11 mouse cellular contexts compared by ENCODE assay signal in genomic region chr15:64533169-64533795, GRCm38 (mm10).
DNase-seq lines count a peak whose midpoint lies in the region; ATAC-seq and TF ChIP-seq lines count a peak whose summit lies in the region.
"Had no signal": no experiment of that assay in that cellular context is flagged by ENCODE, and none has a peak within 500 bp of the region (broad histone marks: within the 10 kb centered on the region; RNA-seq: fewer than 3 reads in every experiment).

No protein-coding gene starts in this region.

- no peaks in the 10 kb centered on the region for H3K4me1 ChIP-seq in heart, postnatal 0 days (ENCODE audit: control insufficient read depth, insufficient read depth)
- no peaks in the 10 kb centered on the region for H3K4me1 ChIP-seq in kidney, embryonic 15.5 days
- no peaks in the 10 kb centered on the region for H3K4me1 ChIP-seq in lung, postnatal 0 days (ENCODE audit: insufficient read depth, low read depth, low read length)
- H3K4me1 ChIP-seq: intestine, embryonic 15.5 days; midbrain, embryonic 15.5 days had no signal

- ATAC-seq in heart, postnatal 0 days (ENCODE audit: insufficient read depth, low read depth): 0 out of 2 replicates have a peak, but pooled peaks have one; percentile 11
- ATAC-seq in kidney, embryonic 15.5 days (replicated peaks; ENCODE audit: low FRiP score): no peak
- no peak for ATAC-seq in lung, postnatal 0 days
- ATAC-seq: intestine, embryonic 15.5 days; liver, postnatal 0 days; midbrain, embryonic 15.5 days had no signal

- no peak for TF ChIP-seq EP300 in heart, postnatal 0 days (IDR thresholded peaks at IDR 0.05; ENCODE audit: low read depth)
- TF ChIP-seq EP300 in lung, postnatal 0 days (IDR thresholded peaks at IDR 0.05): no peak

- H3K9me3 ChIP-seq in heart, postnatal 0 days (replicated peaks; ENCODE audit: control insufficient read depth, low read length): no peaks in the 10 kb centered on the region
- no peaks in the 10 kb centered on the region for H3K9me3 ChIP-seq in kidney, embryonic 15.5 days (replicated peaks)
- H3K9me3 ChIP-seq in lung, postnatal 0 days (ENCODE audit: low read length): no peaks in the 10 kb centered on the region
- H3K9me3 ChIP-seq: intestine, embryonic 15.5 days; midbrain, embryonic 15.5 days had no signal

- 0 out of 2 replicates have a peak overlapping the region, but pooled peaks have one; percentile 40 for H3K27ac ChIP-seq in heart, postnatal 0 days (ENCODE audit: low read depth)
- no peak overlapping the region for H3K27ac ChIP-seq in kidney, embryonic 15.5 days
- H3K27ac ChIP-seq in lung, postnatal 0 days (ENCODE audit: low read length): no peak overlapping the region
- H3K27ac ChIP-seq: intestine, embryonic 15.5 days; midbrain, embryonic 15.5 days had no signal

- H3K4me2 ChIP-seq in heart, postnatal 0 days (ENCODE audit: low read depth, low read length): no peak overlapping the region
- H3K4me2 ChIP-seq in kidney, embryonic 15.5 days: no peak overlapping the region
- H3K4me2 ChIP-seq in lung, postnatal 0 days (replicated peaks; ENCODE audit: low read depth, low read length): no peak overlapping the region
- H3K4me2 ChIP-seq: intestine, embryonic 15.5 days; midbrain, embryonic 15.5 days had no signal

- no peak overlapping the region for H3K4me3 ChIP-seq in heart, postnatal 0 days (ENCODE audit: low read depth, low read length)
- H3K4me3 ChIP-seq in kidney, embryonic 15.5 days (replicated peaks): no peak overlapping the region
- H3K4me3 ChIP-seq in lung, postnatal 0 days (ENCODE audit: low read depth, low read length): no peak overlapping the region
- H3K4me3 ChIP-seq: intestine, embryonic 15.5 days; midbrain, embryonic 15.5 days had no signal

- H3K27me3 ChIP-seq in heart, postnatal 0 days (ENCODE audit: control insufficient read depth, insufficient read depth, low read length): no peaks in the 10 kb centered on the region
- H3K27me3 ChIP-seq in kidney, embryonic 15.5 days: no peaks in the 10 kb centered on the region
- no peaks in the 10 kb centered on the region for H3K27me3 ChIP-seq in lung, postnatal 0 days (replicated peaks; ENCODE audit: insufficient read depth, low read length)
- H3K27me3 ChIP-seq: intestine, embryonic 15.5 days; midbrain, embryonic 15.5 days had no signal

- H3K36me3 ChIP-seq in heart, postnatal 0 days (replicated peaks; ENCODE audit: control insufficient read depth, insufficient read depth, low read length): no peaks in the 10 kb centered on the region
- no peaks in the 10 kb centered on the region for H3K36me3 ChIP-seq in kidney, embryonic 15.5 days
- no peaks in the 10 kb centered on the region for H3K36me3 ChIP-seq in lung, postnatal 0 days (ENCODE audit: insufficient read depth, low read length)
- H3K36me3 ChIP-seq: intestine, embryonic 15.5 days; midbrain, embryonic 15.5 days had no signal

- no peak for TF ChIP-seq CTCF in heart, postnatal 0 days (IDR thresholded peaks at IDR 0.05; ENCODE audit: low read depth)
- no peak for TF ChIP-seq CTCF in lung, postnatal 0 days (IDR thresholded peaks at IDR 0.05)

- DNase-seq in right cerebral cortex, postnatal 10 days (ENCODE audit: low spot score in 2 of 2): peak; percentile 43 to 47
- DNase-seq in right cerebral cortex, postnatal 4 days: no peak
- DNase-seq in gastrocnemius, postnatal 10 days: peak; percentile 12
- no peak for DNase-seq in heart, postnatal 0 days (ENCODE audit: low spot score)
- no peak for DNase-seq in right cerebral cortex, postnatal 36 days (ENCODE audit: low spot score in 2 of 2)
- no peak for DNase-seq in lung, postnatal 0 days (ENCODE audit: low spot score)
- DNase-seq: layer of hippocampus, postnatal 36 days; liver, postnatal 0 days had no signal

- H3K9ac ChIP-seq in heart, postnatal 0 days (replicated peaks; ENCODE audit: low read depth, low read length): no peak overlapping the region
- H3K9ac ChIP-seq in kidney, embryonic 15.5 days: no peak overlapping the region
- no peak overlapping the region for H3K9ac ChIP-seq in lung, postnatal 0 days (replicated peaks; ENCODE audit: low read depth)
- H3K9ac ChIP-seq: intestine, embryonic 15.5 days; liver, postnatal 0 days; midbrain, embryonic 15.5 days had no signal

- 67% methylated on average over 2 of the region's 2 CpGs for WGBS in heart, postnatal 0 days
- 66% methylated on average over 2 of the region's 2 CpGs for WGBS in kidney, embryonic 15.5 days
- WGBS in lung, postnatal 0 days: 79% methylated on average over 2 of the region's 2 CpGs

Comparison
In these comparisons a context has a peak if more than half of its experiments do, and no peak if none do; other contexts are left out.
1. DNase-seq: peak in right cerebral cortex, postnatal 10 days (2 of 2) and gastrocnemius, postnatal 10 days (single experiment); none in right cerebral cortex, postnatal 4 days (single experiment), heart, postnatal 0 days (single experiment), right cerebral cortex, postnatal 36 days (0 of 2) and lung, postnatal 0 days (single experiment).